Mouse (Mus musculus) liver, embryonic 14.5 days (tissue): ENCODE measurements at regions not wholly inside any gene's neighbourhood (a gene's known extent, or its start where the extent isn't known, plus 50 kb on each side); places are given as distances from the start of the nearest gene placed in this dataset.

ENCODE experiments used
- CTCF ChIP-seq: IDR thresholded peaks from 2 replicates; pipeline ENCODE4 v1.5.1; 2016; ENCODE audit warnings: antibody characterized with exemption, low read depth, control low read depth
- EP300 ChIP-seq: IDR thresholded peaks from 2 replicates; pipeline ENCODE4 v1.6.1; 2016; ENCODE audit warnings: antibody characterized with exemption, low read depth

- TF ChIP-seq CTCF (no peak), EP300 (no peak)
Measured at GRCm38 (mm10) chr12:94584309-94584708, 1107.7 kb upstream of the Flrt2 start.
